Mouse (Mus musculus) cerebellum, adult 2 months (tissue): Measurements from ENCODE around the gene Zbtb20.

Source experiments
- CTCF ChIP-seq: fragments of 200-500 bp; IDR thresholded peaks from 2 replicates; pipeline ENCODE4 v1.5.1; 2011; ENCODE audit warnings: low read depth, mild to moderate bottlenecking, control low read depth, low read length, moderate library complexity, borderline replicate concordance; ENCODE audit not compliant: insufficient read depth
- POLR2A ChIP-seq: fragments of 200-500 bp; IDR thresholded peaks from 2 replicates; pipeline ENCODE4 v1.6.1; 2011; ENCODE audit warnings: low read length, control low read depth, borderline replicate concordance; ENCODE audit not compliant: insufficient read depth

DNA sequence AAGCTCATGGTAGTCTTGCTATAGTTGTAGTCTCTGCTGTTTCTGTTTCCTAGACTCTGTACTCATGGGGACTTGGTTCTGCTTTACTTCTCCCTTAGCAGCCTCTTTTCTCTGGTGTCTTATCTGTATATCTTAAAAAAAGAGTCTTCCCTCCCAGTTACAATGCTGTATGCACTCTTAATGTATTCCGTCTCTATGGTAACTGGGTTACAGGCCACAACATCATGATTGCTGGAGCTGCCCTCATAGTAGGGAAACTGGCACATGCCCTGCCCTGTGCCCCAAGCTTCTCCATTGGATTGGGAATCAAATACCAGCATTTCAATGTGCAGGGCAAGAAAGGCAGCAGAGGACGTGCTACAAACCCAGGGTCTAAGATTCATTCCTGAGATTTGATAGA lies 567.4 kb downstream of the Zbtb20 start:
- TF ChIP-seq POLR2A (no peak), CTCF (no peak)
